Mouse (Mus musculus): ENCODE measurements at regions not wholly inside any gene's neighbourhood (a gene's known extent, or its start where the extent isn't known, plus 50 kb on each side); places are given as distances from the start of the nearest gene placed in this dataset.

GRCm38 (mm10) chr4:122781717-122782116 is 54.3 kb upstream of the Ppt1 start:
- DNase-seq: peak in 1 of 2 experiments; percentile 10

Measured in kidney, postnatal 36 days (tissue).